Mouse (Mus musculus) small intestine, adult 2 months (tissue): ENCODE results near the gene Arrb2. TPM values are rescaled to one million over a fixed set of nuclear protein-coding genes. Genes with fewer than 3 reads are reported as not detected.

Source experiments
- H3K27ac ChIP-seq: fragments of 200-500 bp; 2 replicates; pipeline ENCODE4 v1.5.1; 2012; ENCODE audit warnings: low read depth, low read length, control low read depth, inconsistent platforms; ENCODE audit not compliant: insufficient read depth
- H3K27me3 ChIP-seq: fragments of 200-500 bp; 2 replicates; pipeline ENCODE4 v1.6.1; 2012; ENCODE audit warnings: mild to moderate bottlenecking, moderate library complexity, low read length, inconsistent platforms; ENCODE audit not compliant: control insufficient read depth, insufficient read depth
- H3K36me3 ChIP-seq: fragments of 200-500 bp; 2 replicates; pipeline ENCODE4 v1.6.1; 2012; ENCODE audit warnings: mild to moderate bottlenecking, low read length, control low read depth, inconsistent platforms; ENCODE audit not compliant: control insufficient read depth, insufficient read depth
- H3K4me1 ChIP-seq: fragments of 200-500 bp; 2 replicates; pipeline ENCODE4 v1.6.1; 2012; ENCODE audit warnings: low read length, inconsistent platforms, mixed read lengths; ENCODE audit not compliant: control insufficient read depth, insufficient read depth, insufficient read length
- H3K4me3 ChIP-seq: fragments of 200-500 bp; 2 replicates; pipeline ENCODE4 v1.5.1; 2012; ENCODE audit warnings: low read depth, mild to moderate bottlenecking, control low read depth, inconsistent platforms, low read length, moderate library complexity
- CTCF ChIP-seq: fragments of 200-500 bp; IDR thresholded peaks from 2 replicates; pipeline ENCODE4 v1.5.1; 2012; ENCODE audit warnings: low read depth, mild to moderate bottlenecking, control low read depth, inconsistent platforms, low read length, moderate library complexity, mixed read lengths; ENCODE audit not compliant: insufficient replicate concordance, insufficient read length; ENCODE audit errors: extremely low read depth
- POLR2A ChIP-seq: fragments of 200-500 bp; IDR thresholded peaks from 2 replicates; pipeline ENCODE4 v1.6.1; 2012; ENCODE audit warnings: low read depth, mild to moderate bottlenecking, control low read depth, inconsistent platforms, low read length, moderate library complexity
- WGBS: fragments of 180-500 bp; shearing (Covaris S2); methylation state at CpG from one replicate; pipeline ENCODE4 v1.1.7; 2018; 5-methylcytosine and 5-hydroxymethylcytosine counted together
- polyA plus RNA-seq: library from polyadenylated mRNA; depleted of rRNA; stranded (reverse); fragments of >200 nt; gene quantifications from 2 replicates; pipeline ENCODE4 v1.2.3, GENCODE M21; 2012; rRNA removed

The Arrb2 gene
- polyA plus RNA-seq, 1 experiment = 23.2 TPM

- Histone ChIP-seq H3K4me3 (no peak overlapping the region), H3K36me3 (no peaks in the 10 kb centered on the region), H3K27ac (peak overlapping the region; percentile 74), H3K4me1 (peaks cover 7% of the 10 kb centered on the region; the same call in 1 of the 2 replicates), H3K27me3 (no peaks in the 10 kb centered on the region)
- WGBS = 72% methylated on average over 6 of the region's 6 CpGs
- TF ChIP-seq CTCF (no peak), POLR2A (no peak)
Measured at GRCm38 (mm10) chr11:70489684-70490083, 57.2 kb downstream of the Arrb2 start.

Other genes starting within 250 kb of the Arrb2 start
- 6.6 and 12.7 TPM in 2 replicates for gene Slc16a11, start 219.9 kb upstream of the Arrb2 start, polyA plus RNA-seq
- 3.2 and 4.7 TPM in 2 replicates for gene Slc16a13, start 211.6 kb upstream of the Arrb2 start, polyA plus RNA-seq
- 0.98 and 2.2 TPM in 2 replicates for gene Bcl6b, start 202.8 kb upstream of the Arrb2 start, polyA plus RNA-seq
- gene 0610010K14Rik, start 194.7 kb upstream of the Arrb2 start, polyA plus RNA-seq = 25.2 and 45.3 TPM in 2 replicates
- gene Gm21988, start 192.8 kb upstream of the Arrb2 start, polyA plus RNA-seq = 2.6 and 4.4 TPM in 2 replicates
- gene Rnasek, start 192.8 kb upstream of the Arrb2 start, polyA plus RNA-seq = 86.6 and 182 TPM in 2 replicates
- gene Alox12, start 177.3 kb upstream of the Arrb2 start, polyA plus RNA-seq = 0.62 and 1.6 TPM in 2 replicates
- 0.24 and 0.51 TPM in 2 replicates for gene Alox12e, start 110.0 kb upstream of the Arrb2 start, polyA plus RNA-seq
- gene Alox15, start 80.6 kb upstream of the Arrb2 start, polyA plus RNA-seq = 3.2 and 8.7 TPM in 2 replicates
- gene Pelp1, start 22.6 kb upstream of the Arrb2 start, polyA plus RNA-seq = 7.5 and 12.2 TPM in 2 replicates
- gene Med11, start 19.3 kb downstream of the Arrb2 start, polyA plus RNA-seq = 16.4 and 24.1 TPM in 2 replicates
- gene Zmynd15, start 26.8 kb downstream of the Arrb2 start, polyA plus RNA-seq = 2.5 and 7.1 TPM in 2 replicates
- 28.1 and 48.0 TPM in 2 replicates for gene Cxcl16, start 27.3 kb downstream of the Arrb2 start, polyA plus RNA-seq
- 331 and 587 TPM in 2 replicates for gene Tm4sf5, start 72.6 kb downstream of the Arrb2 start, polyA plus RNA-seq
- not detected in 2 replicates for gene Vmo1, start 82.0 kb downstream of the Arrb2 start, polyA plus RNA-seq
- gene Gltpd2, start 86.6 kb downstream of the Arrb2 start, polyA plus RNA-seq = 4.3 and 8.4 TPM in 2 replicates
- gene Psmb6, start 92.7 kb downstream of the Arrb2 start, polyA plus RNA-seq = 146 and 264 TPM in 2 replicates
- gene Gm40193, start 100.3 kb downstream of the Arrb2 start, polyA plus RNA-seq = not detected in 2 replicates
- gene Pld2, start 107.4 kb downstream of the Arrb2 start, polyA plus RNA-seq = 11.0 and 24.9 TPM in 2 replicates
- gene Mink1, start 130.2 kb downstream of the Arrb2 start, polyA plus RNA-seq = 43.6 and 82.0 TPM in 2 replicates
- not detected in 2 replicates for gene 4930544D05Rik, start 183.2 kb downstream of the Arrb2 start, polyA plus RNA-seq
- 0.06 TPM in 1 of 2 replicates, not detected in the other for gene Chrne, start 186.6 kb downstream of the Arrb2 start, polyA plus RNA-seq
- gene Gp1ba, start 206.5 kb downstream of the Arrb2 start, polyA plus RNA-seq = 0.04 and 0.22 TPM in 2 replicates
- 43.0 and 114 TPM in 2 replicates for gene Rnf167, start 214.6 kb downstream of the Arrb2 start, polyA plus RNA-seq
- 109 and 147 TPM in 2 replicates for gene Slc25a11, start 214.8 kb downstream of the Arrb2 start, polyA plus RNA-seq
- 2,319 and 5,668 TPM in 2 replicates for gene Pfn1, start 222.0 kb downstream of the Arrb2 start, polyA plus RNA-seq
- gene Eno3, start 224.6 kb downstream of the Arrb2 start, polyA plus RNA-seq = 3.3 and 12.7 TPM in 2 replicates
- 21.0 and 36.6 TPM in 2 replicates for gene Spag7, start 236.8 kb downstream of the Arrb2 start, polyA plus RNA-seq